Mouse (Mus musculus) erythroid progenitor cell, adult 5-6 weeks (primary cell): ENCODE data around the gene 4921530L21Rik. TPM values are rescaled to one million over a fixed set of nuclear protein-coding genes. Genes with fewer than 3 reads are reported as not detected.

Experiments used
- ATAC-seq: replicated peaks from 2 replicates; pipeline ENCODE4 v1.8.0; 2016; ENCODE audit warnings: moderate number of reproducible peaks, mild to moderate bottlenecking, moderate TSS enrichment, inconsistent platforms; ENCODE audit not compliant: poor library complexity, low FRiP score, severe bottlenecking
- total RNA-seq, 2 experiments: library from RNA; stranded (forward) in 1 of 2; stranded (reverse) in 1 of 2; fragments of 150-400 nt in 1 of 2; fragments of 186-747, 209-891 nt in 1 of 2; gene quantifications; 2 replicates each; pipeline versions ENCODE4 v1.2.3 to v1.2.4; 2015 to 2017; ENCODE audit warnings: low replicate concordance in 2 of 2

Gene 4921530L21Rik
- total RNA-seq (2015; ENCODE audit: low replicate concordance) (not detected in 2 replicates), total RNA-seq (2017; ENCODE audit: low replicate concordance) (not detected in 2 replicates)

GRCm38 (mm10) chr14:95880954-95881353 lies at the start of gene 4921530L21Rik:
4921530L21Rik (plus strand) TSS chr14:95881254.
- ATAC-seq, result no peak

GRCm38 (mm10) chr14:95833866-95834265 lies 47.2 kb upstream of the 4921530L21Rik start:
- no peak for ATAC-seq

- no peak for ATAC-seq
These were observed 18.1 kb upstream of the 4921530L21Rik start for GRCm38 (mm10) chr14:95862981-95863380.

GRCm38 (mm10) chr14:95865676-95866416 lies 15.2 kb upstream of the 4921530L21Rik start:
- ATAC-seq, result no peak

GRCm38 (mm10) chr14:95872020-95872419 lies 9.0 kb upstream of the 4921530L21Rik start:
- ATAC-seq, result no peak

GRCm38 (mm10) chr14:95876785-95877510 lies 4.1 kb upstream of the 4921530L21Rik start:
- no peak for ATAC-seq

- ATAC-seq, result no peak
These were observed 3.5 kb upstream of the 4921530L21Rik start for GRCm38 (mm10) chr14:95877548-95877947.

- no peak for ATAC-seq
These were observed 18.4 kb downstream of the 4921530L21Rik start for GRCm38 (mm10) chr14:95899458-95899857.

- no peak for ATAC-seq
These were observed 23.6 kb downstream of the 4921530L21Rik start for GRCm38 (mm10) chr14:95904591-95905095.

- ATAC-seq, result no peak
These were observed 32.2 kb downstream of the 4921530L21Rik start for GRCm38 (mm10) chr14:95913293-95913692.

- ATAC-seq, result no peak
These were observed 45.7 kb downstream of the 4921530L21Rik start for GRCm38 (mm10) chr14:95926742-95927141.

GRCm38 (mm10) chr14:95927810-95928785 lies 47.0 kb downstream of the 4921530L21Rik start:
- ATAC-seq, result no peak
